Mouse (Mus musculus): ENCODE data around the gene Nkx1-1. TPM values are rescaled to one million over a fixed set of nuclear protein-coding genes. Genes with fewer than 3 reads are reported as not detected.
A peak's percentile ranks its signal among the peaks of the same experiment; 100 is the strongest.

Gene Nkx1-1
- polyA plus RNA-seq, 1 experiment from 2014 or later: not detected

- WGBS: under 1% methylated on average over 77 of the region's 77 CpGs
- DNase-seq (ENCODE audit: low spot score): peak; percentile 62
These were observed 2.4 kb downstream of the Nkx1-1 start for GRCm38 (mm10) chr5:33431173-33432005.

GRCm38 (mm10) chr5:33430511-33431172 lies 3.1 kb downstream of the Nkx1-1 start:
- no peak for ATAC-seq (ENCODE audit: insufficient number of reproducible peaks, low FRiP score, low TSS enrichment, low read depth)
- peaks cover 19% of the 10 kb centered on the region for H3K4me1 ChIP-seq (ENCODE audit: control insufficient read depth, insufficient read depth, low read length)
- 1% methylated on average over 54 of the region's 64 CpGs for WGBS
- H3K27ac ChIP-seq (replicated peaks; ENCODE audit: low read depth, low read length): no peak overlapping the region
- DNase-seq (ENCODE audit: low spot score): peak; percentile 58
- no peaks in the 10 kb centered on the region for H3K9me3 ChIP-seq (ENCODE audit: control insufficient read depth, low read length)
- no peak overlapping the region for H3K9ac ChIP-seq (ENCODE audit: low read length)
- no peaks in the 10 kb centered on the region for H3K36me3 ChIP-seq (ENCODE audit: control insufficient read depth, insufficient read depth, low read length)
- peak overlapping the region; percentile 27; the same call in 1 of the 2 replicates for H3K4me2 ChIP-seq (ENCODE audit: low read depth, severe bottlenecking)
- H3K27me3 ChIP-seq (ENCODE audit: control insufficient read depth, insufficient read depth, low read length): peaks cover 77% of the 10 kb centered on the region
- peak overlapping the region; percentile 24; the same call in 1 of the 2 replicates for H3K4me3 ChIP-seq (ENCODE audit: low read depth, low read length)

More at GRCm38 (mm10) chr5:33431173-33432005, 2.4 kb downstream of the Nkx1-1 start:
- H3K27ac ChIP-seq (replicated peaks; ENCODE audit: low read depth, low read length): no peak overlapping the region
- H3K4me2 ChIP-seq (ENCODE audit: low read depth, severe bottlenecking): peak overlapping the region; percentile 27; the same call in 1 of the 2 replicates
- H3K9ac ChIP-seq (ENCODE audit: low read length): 0 out of 2 replicates have a peak overlapping the region, but pooled peaks have one; percentile 4
- no peaks in the 10 kb centered on the region for H3K36me3 ChIP-seq (ENCODE audit: control insufficient read depth, insufficient read depth, low read length)
- H3K9me3 ChIP-seq (ENCODE audit: control insufficient read depth, low read length): no peaks in the 10 kb centered on the region
- peaks cover 85% of the 10 kb centered on the region for H3K27me3 ChIP-seq (ENCODE audit: control insufficient read depth, insufficient read depth, low read length)
- H3K4me1 ChIP-seq (ENCODE audit: control insufficient read depth, insufficient read depth, low read length): peaks cover 19% of the 10 kb centered on the region
- ATAC-seq (ENCODE audit: insufficient number of reproducible peaks, low FRiP score, low TSS enrichment, low read depth): no peak
- peak overlapping the region; percentile 24 for H3K4me3 ChIP-seq (ENCODE audit: low read depth, low read length)

DNA sequence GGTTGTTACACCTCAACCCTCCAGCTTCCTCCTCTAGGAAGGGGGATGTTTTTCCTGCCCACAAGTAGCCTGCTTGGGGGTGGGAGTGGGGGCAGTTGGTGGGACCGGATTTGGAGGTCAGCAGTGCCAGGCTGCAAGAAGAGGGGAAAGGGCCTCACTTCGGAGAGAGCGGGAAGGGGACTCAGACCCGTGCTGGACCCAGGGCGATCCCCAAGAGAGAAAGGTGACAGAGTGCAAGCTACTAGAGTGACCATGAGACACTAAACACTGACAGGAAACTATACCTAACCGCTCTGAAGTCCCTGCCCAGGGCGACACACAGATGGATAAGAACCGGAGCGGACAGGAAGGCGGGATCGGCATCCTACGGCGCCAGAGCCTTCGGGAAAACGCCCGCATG lies 3.7 kb downstream of the Nkx1-1 start:
- H3K36me3 ChIP-seq (ENCODE audit: control insufficient read depth, insufficient read depth, low read length): no peaks in the 10 kb centered on the region
- 2% methylated on average over 16 of the region's 16 CpGs for WGBS

GRCm38 (mm10) chr5:33427461-33427860 lies 6.3 kb downstream of the Nkx1-1 start:
- peaks cover 45% of the 10 kb centered on the region for H3K27me3 ChIP-seq (ENCODE audit: control insufficient read depth, insufficient read depth, low read length)
- no peak overlapping the region for H3K9ac ChIP-seq (ENCODE audit: low read length)
- H3K36me3 ChIP-seq (ENCODE audit: control insufficient read depth, insufficient read depth, low read length): no peaks in the 10 kb centered on the region
- no peak overlapping the region for H3K4me3 ChIP-seq (ENCODE audit: low read depth, low read length)
- no peaks in the 10 kb centered on the region for H3K9me3 ChIP-seq (ENCODE audit: control insufficient read depth, low read length)
- no peak for DNase-seq (ENCODE audit: low spot score)
- H3K4me1 ChIP-seq (ENCODE audit: control insufficient read depth, insufficient read depth, low read length): peaks cover 5% of the 10 kb centered on the region; the same call in 1 of the 2 replicates
- no peak for ATAC-seq (ENCODE audit: insufficient number of reproducible peaks, low FRiP score, low TSS enrichment, low read depth)
- H3K4me2 ChIP-seq (ENCODE audit: low read depth, severe bottlenecking): no peak overlapping the region
- H3K27ac ChIP-seq (replicated peaks; ENCODE audit: low read depth, low read length): no peak overlapping the region

More for the DNA sequence above, 3.7 kb downstream of the Nkx1-1 start:
- peak overlapping the region; percentile 24; the same call in 1 of the 2 replicates for H3K4me3 ChIP-seq (ENCODE audit: low read depth, low read length)
- no peak for DNase-seq (ENCODE audit: low spot score)
- H3K27ac ChIP-seq (replicated peaks; ENCODE audit: low read depth, low read length): no peak overlapping the region
- H3K9me3 ChIP-seq (ENCODE audit: control insufficient read depth, low read length): no peaks in the 10 kb centered on the region
- peaks cover 19% of the 10 kb centered on the region for H3K4me1 ChIP-seq (ENCODE audit: control insufficient read depth, insufficient read depth, low read length)
- no peak overlapping the region for H3K4me2 ChIP-seq (ENCODE audit: low read depth, severe bottlenecking)
- no peak overlapping the region for H3K9ac ChIP-seq (ENCODE audit: low read length)
- H3K27me3 ChIP-seq (ENCODE audit: control insufficient read depth, insufficient read depth, low read length): peaks cover 72% of the 10 kb centered on the region
- no peak for ATAC-seq (ENCODE audit: insufficient number of reproducible peaks, low FRiP score, low TSS enrichment, low read depth)

DNA sequence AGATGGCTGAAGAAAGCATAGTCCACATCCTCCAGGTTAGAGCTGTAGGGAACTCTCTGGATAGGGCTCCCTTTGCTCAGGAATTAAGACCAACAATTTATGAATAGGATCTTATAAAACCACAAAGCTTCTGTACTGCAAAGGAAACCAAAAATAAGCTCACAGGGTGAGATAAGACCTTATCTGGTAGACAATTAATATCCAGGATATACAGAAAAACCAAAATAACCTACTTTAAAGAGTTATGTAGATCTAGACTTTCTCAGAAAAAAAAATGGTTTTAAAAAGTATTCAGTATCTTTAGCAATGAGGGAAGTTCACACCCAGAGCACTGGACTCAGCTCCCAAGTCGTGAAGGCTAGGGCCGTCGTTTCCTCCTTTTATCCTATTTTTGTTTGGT lies 13.5 kb downstream of the Nkx1-1 start:
- Histone ChIP-seq H3K27me3 (ENCODE audit: control insufficient read depth, insufficient read depth, low read length) (no peaks in the 10 kb centered on the region), H3K9ac (ENCODE audit: low read length) (no peak overlapping the region), H3K4me3 (ENCODE audit: low read depth, low read length) (no peak overlapping the region), H3K4me1 (ENCODE audit: control insufficient read depth, insufficient read depth, low read length) (no peaks in the 10 kb centered on the region), H3K4me2 (ENCODE audit: low read depth, severe bottlenecking) (no peak overlapping the region), H3K36me3 (ENCODE audit: control insufficient read depth, insufficient read depth, low read length) (no peaks in the 10 kb centered on the region), H3K27ac (replicated peaks; ENCODE audit: low read depth, low read length) (no peak overlapping the region), H3K9me3 (ENCODE audit: control insufficient read depth, low read length) (no peaks in the 10 kb centered on the region)
- no peak for ATAC-seq (ENCODE audit: insufficient number of reproducible peaks, low FRiP score, low TSS enrichment, low read depth)
- DNase-seq (ENCODE audit: low spot score): no peak
- 81% methylated on average over 3 of the region's 3 CpGs for whole genome bisulfite sequencing

DNA sequence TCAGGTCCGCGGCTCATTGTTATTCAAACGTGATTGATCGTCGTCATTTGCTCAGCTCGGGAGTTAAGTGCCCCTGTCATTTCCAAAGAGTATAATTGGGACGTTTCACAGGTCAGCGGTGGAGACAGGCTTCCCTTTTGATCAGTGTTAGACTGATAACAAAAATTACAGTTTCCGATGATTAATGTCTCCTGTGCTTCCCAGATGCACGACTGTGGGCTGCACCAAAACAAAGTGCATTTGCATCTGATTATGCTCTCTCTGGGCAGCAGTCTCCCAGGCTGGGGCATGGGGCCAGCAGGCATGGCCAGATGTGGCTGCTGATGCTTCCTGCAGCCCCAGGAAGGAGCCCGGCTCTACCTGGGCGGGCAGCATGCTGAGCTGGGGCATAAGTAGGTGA lies 33.0 kb downstream of the Nkx1-1 start:
- Histone ChIP-seq H3K9me3 (ENCODE audit: control insufficient read depth, low read length) (no peaks in the 10 kb centered on the region), H3K4me3 (ENCODE audit: low read depth, low read length) (no peak overlapping the region), H3K27ac (replicated peaks; ENCODE audit: low read depth, low read length) (no peak overlapping the region), H3K36me3 (ENCODE audit: control insufficient read depth, insufficient read depth, low read length) (no peaks in the 10 kb centered on the region), H3K27me3 (ENCODE audit: control insufficient read depth, insufficient read depth, low read length) (no peaks in the 10 kb centered on the region), H3K4me2 (ENCODE audit: low read depth, severe bottlenecking) (no peak overlapping the region), H3K9ac (ENCODE audit: low read length) (no peak overlapping the region), H3K4me1 (ENCODE audit: control insufficient read depth, insufficient read depth, low read length) (no peaks in the 10 kb centered on the region)
- DNase-seq (ENCODE audit: low spot score) (no peak), ATAC-seq (ENCODE audit: insufficient number of reproducible peaks, low FRiP score, low TSS enrichment, low read depth) (no peak)
- WGBS: 56% methylated on average over 12 of the region's 12 CpGs

- DNase-seq (ENCODE audit: low spot score) (no peak), ATAC-seq (ENCODE audit: insufficient number of reproducible peaks, low FRiP score, low TSS enrichment, low read depth) (no peak)
- H3K27me3 ChIP-seq (ENCODE audit: control insufficient read depth, insufficient read depth, low read length): no peaks in the 10 kb centered on the region
These were observed 36.9 kb downstream of the Nkx1-1 start for GRCm38 (mm10) chr5:33396828-33397227.

GRCm38 (mm10) chr5:33395693-33396092 lies 38.1 kb downstream of the Nkx1-1 start:
- ATAC-seq (ENCODE audit: insufficient number of reproducible peaks, low FRiP score, low TSS enrichment, low read depth): no peak
- no peaks in the 10 kb centered on the region for H3K27me3 ChIP-seq (ENCODE audit: control insufficient read depth, insufficient read depth, low read length)
- WGBS: 87% methylated on average over 11 of the region's 11 CpGs

More at GRCm38 (mm10) chr5:33396828-33397227, 36.9 kb downstream of the Nkx1-1 start:
- WGBS: 83% methylated on average over 7 of the region's 7 CpGs
- no peak overlapping the region for H3K4me3 ChIP-seq (ENCODE audit: low read depth, low read length)
- H3K4me2 ChIP-seq (ENCODE audit: low read depth, severe bottlenecking): no peak overlapping the region
- no peak overlapping the region for H3K27ac ChIP-seq (replicated peaks; ENCODE audit: low read depth, low read length)
- H3K4me1 ChIP-seq (ENCODE audit: control insufficient read depth, insufficient read depth, low read length): no peaks in the 10 kb centered on the region
- H3K9me3 ChIP-seq (ENCODE audit: control insufficient read depth, low read length): no peaks in the 10 kb centered on the region
- no peaks in the 10 kb centered on the region for H3K36me3 ChIP-seq (ENCODE audit: control insufficient read depth, insufficient read depth, low read length)
- no peak overlapping the region for H3K9ac ChIP-seq (ENCODE audit: low read length)

More at GRCm38 (mm10) chr5:33395693-33396092, 38.1 kb downstream of the Nkx1-1 start:
- H3K4me2 ChIP-seq (ENCODE audit: low read depth, severe bottlenecking): no peak overlapping the region
- no peak overlapping the region for H3K9ac ChIP-seq (ENCODE audit: low read length)
- H3K27ac ChIP-seq (replicated peaks; ENCODE audit: low read depth, low read length): no peak overlapping the region
- no peaks in the 10 kb centered on the region for H3K36me3 ChIP-seq (ENCODE audit: control insufficient read depth, insufficient read depth, low read length)
- H3K4me1 ChIP-seq (ENCODE audit: control insufficient read depth, insufficient read depth, low read length): no peaks in the 10 kb centered on the region
- DNase-seq (ENCODE audit: low spot score): no peak
- no peaks in the 10 kb centered on the region for H3K9me3 ChIP-seq (ENCODE audit: control insufficient read depth, low read length)
- H3K4me3 ChIP-seq (ENCODE audit: low read depth, low read length): no peak overlapping the region

All from limb, embryonic 11.5 days (tissue).